Mouse (Mus musculus) heart, postnatal 14 days (tissue): Measurements from ENCODE around the gene Tigd3. TPM values are rescaled to one million over a fixed set of nuclear protein-coding genes. Genes with fewer than 3 reads are reported as not detected.
A peak's percentile ranks its signal among the peaks of the same experiment; 100 is the strongest.
"Not testable (repeated sequence)": the region's sequence is repeated elsewhere in the genome, so short reads cannot be mapped to it uniquely, and the experiment has no call there.

Experiments used
- DNase-seq, 2 experiments: peaks; one replicate each; pipeline ENCODE4 v3.0.0; 2021 to 2022
- intact Hi-C: fragments of 180-260 bp; cut with DNase I; formaldehyde crosslinking; loops from one replicate; pipeline ENCODE4 v1.15.1; 2025
- total RNA-seq, 2 experiments: library from RNA; stranded (reverse); gene quantifications; 2 replicates each; pipeline ENCODE4 v1.2.3; 2021

Gene Tigd3
- total RNA-seq, 2 experiments from 2014 or later, result 0.79 to 0.93 TPM

DNA sequence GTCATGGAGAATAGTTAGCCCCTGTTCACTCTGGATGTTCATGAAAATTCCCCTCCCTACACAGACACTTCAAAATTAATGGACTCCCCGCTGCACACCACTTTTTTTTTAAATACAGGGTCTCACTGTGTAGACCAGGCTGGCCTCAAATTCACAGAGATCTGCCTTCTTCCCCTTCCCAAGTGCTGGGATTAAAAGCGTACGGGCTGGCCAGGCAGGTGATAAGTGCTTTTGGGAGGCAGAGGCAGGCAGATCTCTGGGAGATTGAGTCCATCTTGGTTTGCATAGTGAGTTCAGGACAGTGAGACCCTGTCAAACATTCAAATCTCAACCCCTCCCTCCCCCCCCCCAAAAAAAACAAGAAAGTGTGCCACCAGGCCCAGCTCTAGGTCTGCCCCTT is 29.0 kb upstream of the Tigd3 start:
- intact Hi-C loops, result loop anchor here (5.0 kb wide), 1 partner anchor 94 kb away; the partner anchor contains the start of gene Capn1
- no peak for DNase-seq

DNA sequence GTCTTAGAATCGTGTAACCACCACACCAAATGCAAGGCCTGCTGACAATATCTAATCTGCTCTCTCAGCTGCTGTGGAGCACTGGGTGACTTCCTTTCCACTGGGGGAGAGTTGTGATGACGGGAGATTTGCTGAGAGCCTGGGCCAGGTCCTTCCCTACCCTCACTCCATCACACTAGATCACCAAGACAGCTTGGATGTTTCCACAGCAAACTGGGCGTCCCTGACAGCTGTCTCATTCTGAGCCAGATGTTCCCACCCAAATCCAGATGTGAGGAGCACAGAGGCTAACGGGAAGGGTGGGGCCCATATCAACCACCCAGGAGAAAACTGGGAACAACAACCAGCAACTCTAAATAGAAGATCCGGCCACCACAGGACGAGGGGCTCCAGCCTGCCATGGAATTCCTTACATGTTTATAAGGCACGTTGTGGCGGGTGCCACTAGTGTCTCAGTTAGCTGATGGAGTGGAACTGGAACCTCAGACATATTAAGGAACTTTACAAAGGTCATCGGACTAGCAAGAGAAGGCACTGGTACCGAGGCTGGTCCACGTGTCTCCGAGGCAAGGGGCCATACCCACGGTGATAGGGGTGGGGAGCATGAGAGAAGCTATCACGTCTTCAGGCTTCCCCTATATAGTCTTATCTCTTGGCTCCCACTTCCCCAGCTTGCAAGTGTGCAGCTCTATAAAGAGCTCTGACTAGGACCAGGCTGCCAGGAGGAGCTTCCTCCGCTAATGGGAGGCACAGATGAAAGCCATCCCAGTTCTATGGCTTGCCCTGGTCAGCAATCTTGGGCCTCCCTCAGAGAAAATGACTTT is 28.4 kb upstream of the Tigd3 start:
- intact Hi-C loops, result loop anchor here (5.0 kb wide), 1 partner anchor 95 kb away; the partner anchor contains the start of gene Capn1
- DNase-seq, result peak; percentile 53 to 61

DNA sequence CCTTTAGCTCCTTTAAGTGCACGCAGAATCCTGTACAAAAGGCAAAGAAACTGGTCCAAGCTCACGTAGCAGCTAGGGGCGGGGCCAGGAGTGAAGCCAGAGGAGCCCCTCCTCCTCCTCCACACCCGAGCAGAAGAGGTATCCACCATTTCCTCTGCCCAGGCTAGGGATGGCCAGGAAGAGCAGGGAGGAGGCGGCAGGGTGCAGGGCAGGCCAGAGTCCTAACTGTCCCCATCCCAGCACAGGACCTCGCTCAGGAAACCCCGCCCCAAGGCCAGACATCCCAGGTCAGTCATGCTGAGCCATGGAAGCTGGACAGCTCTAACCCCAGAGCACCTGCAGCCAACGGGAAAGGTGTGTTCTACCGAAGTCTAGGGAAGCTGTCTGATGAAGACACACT is 27.8 kb upstream of the Tigd3 start:
- intact Hi-C loops, result loop anchor here (5.0 kb wide), 1 partner anchor 96 kb away; the partner anchor contains the start of gene Capn1
- peak; percentile 30 to 47 for DNase-seq

DNA sequence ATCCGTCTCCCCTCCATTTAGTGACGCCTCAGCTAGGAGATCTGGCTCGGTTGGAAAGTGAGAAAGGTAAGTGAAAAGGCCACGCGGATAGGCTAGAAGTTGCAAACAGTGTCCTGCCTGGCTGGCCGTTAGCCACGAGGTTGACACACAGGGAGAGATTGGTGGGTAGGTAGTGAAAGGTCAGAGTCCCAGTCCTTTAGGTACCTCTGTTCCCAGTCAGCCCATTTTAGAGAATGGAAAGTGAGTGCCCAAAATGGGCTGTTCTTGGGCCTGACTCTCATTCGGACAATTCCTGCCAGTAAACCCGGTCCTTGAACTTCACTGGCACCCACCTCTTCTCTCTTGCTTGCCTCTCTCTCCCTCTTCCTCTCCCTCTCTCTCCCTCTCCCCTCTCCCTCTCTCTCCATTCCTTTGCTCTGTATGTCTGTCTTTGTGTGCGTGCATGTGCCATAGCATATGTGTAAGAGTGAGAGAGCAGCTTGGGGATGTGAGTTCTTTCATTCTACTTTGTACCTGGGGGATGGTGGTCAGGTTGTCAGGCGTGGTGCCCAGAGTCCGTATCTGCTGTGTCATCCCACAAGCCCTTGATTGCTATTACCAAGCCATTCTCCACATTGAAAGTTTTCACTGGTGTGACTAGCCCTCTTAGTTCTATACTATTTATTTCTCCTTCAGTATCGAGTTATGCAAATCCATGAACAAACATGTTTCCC is 19.2 kb upstream of the Tigd3 start, which contains the start of gene Dpf2:
Gene Dpf2 (minus strand): TSS at position 4 of the 713 bp plus-strand sequence.
- DNase-seq, result no peak

DNA sequence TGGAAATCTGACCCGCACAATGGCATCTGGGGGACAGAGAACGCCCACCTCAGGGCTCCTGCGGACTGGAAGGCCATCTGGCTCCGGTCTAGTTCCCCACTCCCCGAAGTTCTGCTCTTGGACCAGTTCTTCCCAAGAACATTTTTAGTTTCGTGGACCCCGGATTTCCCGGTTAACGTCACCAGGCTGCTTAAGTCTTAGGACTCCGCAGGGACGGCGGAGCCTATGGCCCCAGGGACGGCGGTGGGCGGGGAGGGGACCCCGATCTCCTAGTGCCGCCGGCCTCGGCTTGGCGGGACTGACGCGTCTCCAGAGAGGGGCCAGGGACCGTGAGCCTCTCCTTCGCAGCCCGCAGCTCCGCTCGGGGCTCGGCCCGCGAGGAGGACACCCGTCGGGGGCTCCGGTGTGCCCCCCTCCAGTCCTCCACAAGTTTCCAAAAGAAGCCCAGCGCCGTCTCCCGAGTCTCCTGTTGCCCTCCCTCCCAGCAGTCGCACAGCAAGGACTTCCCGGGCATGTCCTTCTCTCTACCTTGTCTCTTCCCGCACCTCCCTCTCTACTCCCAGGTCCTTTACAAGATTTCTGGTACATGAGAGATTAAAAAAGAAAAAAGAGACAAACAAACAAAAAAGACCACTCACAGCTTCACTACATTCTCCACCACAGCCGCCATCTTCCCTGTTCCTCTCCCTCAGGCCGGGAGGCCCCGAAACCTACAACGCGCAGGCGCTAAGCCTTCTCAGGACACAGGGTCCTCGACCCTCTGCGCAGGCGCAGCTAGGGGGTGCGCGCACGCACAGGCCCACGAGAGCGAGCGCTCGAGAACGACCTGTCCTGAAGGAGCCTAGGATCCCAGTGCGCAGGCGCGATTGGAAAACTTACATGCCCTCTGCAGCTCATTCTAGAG is 18.4 kb upstream of the Tigd3 start:
- DNase-seq, result peak; percentile 99 to 100
- intact Hi-C loops, result no loop called here

More for the DNA sequence above, 19.2 kb upstream of the Tigd3 start, which contains the start of gene Dpf2:
- intact Hi-C loops, result no loop called here

DNA sequence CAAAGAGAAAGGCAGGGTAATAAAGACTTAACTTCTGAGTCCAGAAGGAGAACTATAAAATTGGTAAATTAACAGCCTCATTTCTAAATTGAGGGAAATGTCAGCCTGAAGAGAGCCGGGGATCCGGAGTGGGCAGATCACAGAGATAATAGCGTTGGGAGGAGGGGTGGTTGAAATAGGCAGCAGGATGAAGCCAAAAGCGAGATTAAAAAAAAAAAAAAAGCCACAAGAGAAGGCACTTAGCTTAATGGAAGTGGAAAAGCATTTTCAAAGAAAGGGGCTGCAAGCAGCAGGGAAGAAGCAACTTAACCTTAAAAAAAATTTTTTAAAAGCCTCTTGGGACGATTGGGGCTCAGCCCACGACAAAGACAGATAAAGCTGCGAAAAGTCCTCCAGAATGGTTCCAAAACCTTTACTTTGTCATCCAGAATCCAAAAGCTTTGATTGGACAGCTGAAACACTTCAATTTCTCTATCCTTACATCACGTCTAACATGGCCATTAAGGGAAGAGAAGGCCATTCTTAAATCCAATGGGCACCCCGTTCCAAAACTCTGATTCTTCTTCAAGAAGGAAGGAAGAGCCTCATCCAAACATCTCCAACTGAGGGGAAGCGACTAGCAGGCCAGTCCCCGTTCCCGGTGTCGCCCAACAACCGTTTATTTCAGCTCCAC is 17.6 kb upstream of the Tigd3 start:
- DNase-seq, result no peak

DNA sequence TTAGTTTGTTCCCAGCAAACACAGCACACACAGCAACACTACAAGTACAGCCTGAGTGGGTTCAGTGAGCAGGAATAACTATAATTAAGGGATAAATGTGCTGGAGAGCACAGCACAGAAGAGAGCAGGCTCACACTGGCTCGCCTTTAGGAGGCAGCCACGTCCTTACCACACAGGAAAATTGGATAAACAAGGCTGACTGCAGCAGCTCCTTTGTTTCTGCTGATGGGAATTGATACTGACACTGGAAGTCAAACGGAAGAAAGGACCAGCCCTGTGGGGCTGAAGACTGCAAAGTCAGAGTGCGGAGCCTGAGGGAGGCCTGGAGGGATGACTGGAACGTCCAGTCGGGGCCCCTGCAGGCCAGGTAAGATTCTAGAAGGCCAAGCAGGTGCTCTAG is 16.3 kb upstream of the Tigd3 start:
- DNase-seq, result no peak
- intact Hi-C loops, result loop anchor here (2.0 kb wide), 1 partner anchor 15 kb away; the partner anchor contains the start of gene Tigd3

More for the DNA sequence above, 17.6 kb upstream of the Tigd3 start:
- intact Hi-C loops, result loop anchor here (2.0 kb wide), 1 partner anchor 17 kb away; the partner anchor contains the start of gene Tigd3

DNA sequence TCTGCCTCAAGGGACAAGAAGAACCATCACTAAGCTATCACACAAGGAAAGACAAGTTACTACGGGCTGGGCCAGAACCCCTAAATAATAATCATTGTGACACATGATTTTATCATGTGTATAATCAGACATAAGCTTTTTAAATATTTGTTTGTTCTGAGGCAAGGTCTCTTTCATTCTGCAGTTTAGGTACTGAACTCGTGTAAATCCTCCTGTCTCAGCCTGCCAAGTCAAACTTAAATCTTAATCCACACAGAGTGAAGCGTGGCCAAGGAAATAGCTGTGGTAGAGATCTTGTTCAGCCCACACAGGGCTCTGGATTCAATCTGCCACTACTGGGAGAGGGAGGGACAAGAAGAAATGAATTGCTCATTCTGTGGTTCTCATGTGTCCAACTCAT is 13.3 kb upstream of the Tigd3 start:
- intact Hi-C loops, result no loop called here
- no peak for DNase-seq

DNA sequence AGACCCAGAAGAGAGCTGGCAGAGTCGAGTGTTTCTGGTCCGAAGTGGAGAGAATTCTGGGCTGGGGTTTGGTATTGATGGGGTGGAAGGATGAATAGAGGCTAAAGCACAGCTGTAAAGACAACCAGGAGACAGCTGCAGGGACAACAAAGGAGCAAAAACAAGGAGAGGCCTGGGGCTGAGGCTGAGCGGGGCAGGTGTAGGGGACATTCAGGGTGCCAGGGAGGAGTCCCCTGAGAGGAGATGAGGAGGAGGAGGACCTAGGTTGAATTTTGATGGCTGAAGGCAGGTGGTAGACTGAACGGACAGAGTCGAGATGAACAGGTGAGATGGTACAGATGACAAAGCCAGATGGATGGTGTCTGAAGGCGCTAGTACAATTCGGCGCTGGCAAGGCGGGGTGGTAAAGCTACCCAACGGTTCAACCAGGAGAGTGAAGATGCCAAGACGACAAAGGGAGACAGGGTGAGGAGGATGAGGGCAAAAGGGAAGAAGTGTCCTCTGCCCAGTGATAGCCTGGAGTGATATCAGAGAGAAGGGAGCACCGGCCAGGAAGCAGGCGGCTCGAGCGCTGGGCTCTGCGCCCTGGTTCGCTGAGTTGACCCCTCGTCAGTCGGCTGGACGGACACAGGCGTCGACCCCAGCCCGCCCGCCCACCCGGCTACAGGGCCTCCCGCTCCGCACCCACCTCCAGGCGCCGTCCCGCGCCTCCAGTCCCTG is 507 bp downstream of the Tigd3 start:
- no peak for DNase-seq
- intact Hi-C loops, result loop anchor here (2.0 kb wide), 1 partner anchor 17 kb away; no protein-coding TSS in a partner anchor

DNA sequence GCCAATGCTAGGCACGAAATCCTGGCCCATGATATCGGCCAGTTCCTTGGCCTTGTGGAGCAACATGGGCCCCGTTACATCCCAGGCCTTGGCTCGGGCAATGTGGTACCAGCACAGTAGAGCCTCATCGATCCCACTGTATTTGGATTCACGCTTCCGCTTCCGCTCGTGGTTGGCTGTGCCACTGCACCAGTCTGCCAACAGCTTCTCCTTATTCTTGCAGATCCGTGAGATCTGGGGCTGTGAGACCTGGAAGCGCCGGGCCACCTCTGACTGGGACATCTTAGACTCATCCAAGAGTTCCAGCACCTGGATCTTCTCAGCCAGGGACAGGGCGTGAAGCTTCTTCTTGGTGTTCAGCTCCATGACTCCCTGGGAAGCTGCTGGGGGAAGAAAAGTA is 1.2 kb downstream of the Tigd3 start:
- intact Hi-C loops, result no loop called here
- no peak for DNase-seq

DNA sequence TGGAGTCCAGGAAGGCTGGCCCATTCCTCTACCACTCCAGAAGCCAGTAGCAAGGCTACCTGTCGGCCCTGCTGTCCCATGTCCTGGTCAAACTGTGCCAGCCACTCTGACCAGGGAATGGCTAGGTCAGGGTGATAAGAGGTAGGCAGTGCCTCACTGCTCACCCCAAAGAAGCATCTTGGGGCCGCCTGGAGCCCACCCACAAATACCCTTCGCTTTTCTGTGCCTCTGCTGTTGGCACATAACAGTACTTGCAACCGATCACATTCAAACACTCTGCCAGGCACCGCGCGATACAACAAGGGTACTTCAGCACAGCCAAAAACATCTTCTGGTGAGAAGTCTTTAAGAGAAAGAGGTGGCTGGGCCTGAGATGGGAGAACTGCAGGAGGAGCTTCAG is 1.7 kb downstream of the Tigd3 start:
- intact Hi-C loops, result no loop called here
- DNase-seq, result no peak

DNA sequence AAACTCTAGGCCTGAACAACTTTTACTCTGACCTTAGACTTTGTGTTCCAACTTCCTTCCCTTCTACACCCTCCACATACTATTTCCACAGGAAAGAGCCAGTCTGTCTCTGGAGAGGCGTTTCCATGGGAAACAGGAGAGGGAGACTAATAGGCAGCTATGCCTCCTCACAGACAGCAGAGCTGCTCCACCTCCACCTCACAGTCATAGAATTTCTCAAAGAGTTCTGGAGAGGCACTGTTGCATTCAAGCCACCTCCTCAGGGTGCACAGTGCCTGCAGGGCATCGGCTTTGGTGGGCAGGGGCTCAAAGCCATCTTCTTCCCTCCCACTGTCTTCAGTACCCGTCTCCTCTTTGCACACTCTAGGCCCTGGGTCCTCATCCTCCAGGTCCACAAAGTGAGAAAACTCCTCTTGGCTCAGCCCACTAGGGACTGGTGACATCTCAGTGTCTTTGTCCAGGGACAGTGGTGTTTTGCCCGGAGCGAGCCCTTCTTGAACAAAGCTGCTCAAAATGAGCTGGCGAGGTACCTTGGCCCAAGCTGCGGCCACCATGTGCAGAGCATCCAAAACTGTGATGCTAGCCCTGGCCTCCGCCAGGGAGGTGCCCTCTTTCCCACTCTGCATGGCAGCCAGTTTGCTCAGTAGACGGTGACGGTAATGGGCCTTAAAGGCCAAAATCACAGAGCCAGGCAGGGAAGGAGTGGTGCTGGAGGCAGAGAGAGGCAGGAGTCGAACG is 2.3 kb downstream of the Tigd3 start:
- DNase-seq, result no peak
- intact Hi-C loops, result no loop called here

DNA sequence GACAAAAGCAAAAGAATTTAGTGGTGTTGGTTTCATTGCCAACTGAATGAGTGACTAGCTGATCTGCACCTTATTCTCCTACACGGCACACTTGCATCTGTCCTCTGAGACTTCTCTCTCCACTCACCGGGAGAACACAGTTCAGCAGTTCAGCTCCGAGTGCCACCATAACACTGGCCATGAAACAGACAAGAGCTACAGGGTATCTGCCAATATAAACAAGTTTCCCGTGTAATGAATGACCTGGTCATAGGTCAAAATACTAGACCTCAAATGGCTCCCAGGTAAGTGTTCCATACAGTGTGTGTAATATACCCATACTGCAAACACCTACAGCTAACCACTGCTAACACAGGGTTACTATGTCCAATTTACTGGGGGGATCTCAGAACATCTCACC is 4.7 kb downstream of the Tigd3 start:
- intact Hi-C loops, result loop anchor here (10.0 kb wide), 1 partner anchor 364 kb away; no protein-coding TSS in a partner anchor
- DNase-seq, result no peak

DNA sequence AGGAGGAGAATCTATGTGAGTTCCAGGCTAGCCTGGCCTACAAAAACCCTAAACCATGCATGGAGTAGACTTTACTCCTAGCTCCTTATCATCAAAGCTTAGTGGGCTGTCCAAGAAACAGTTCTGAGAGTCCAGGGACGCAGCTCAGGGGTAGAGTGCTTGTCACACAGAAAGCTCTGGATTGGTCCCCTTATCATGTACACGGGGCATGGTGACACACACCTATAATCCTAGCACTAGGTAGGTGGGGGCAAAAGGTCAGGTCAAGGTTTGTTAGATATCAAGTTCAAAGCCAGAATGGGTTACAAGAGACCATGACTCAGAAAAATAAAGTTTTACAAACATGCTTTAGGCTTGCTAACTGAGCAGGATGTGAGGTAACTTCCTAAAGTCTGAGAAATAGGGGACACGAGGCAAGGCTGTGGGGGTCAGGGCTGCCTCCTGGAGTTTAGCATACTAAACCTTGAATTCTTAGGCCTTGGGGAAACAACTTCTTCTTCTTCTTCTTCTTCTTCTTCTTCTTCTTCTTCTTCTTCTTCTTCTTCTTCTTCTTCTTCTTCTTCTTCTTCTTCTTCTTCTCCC is 6.6 kb downstream of the Tigd3 start:
- intact Hi-C loops, result loop anchor here (10.0 kb wide), 1 partner anchor 363 kb away; no protein-coding TSS in a partner anchor
- no peak for DNase-seq

DNA sequence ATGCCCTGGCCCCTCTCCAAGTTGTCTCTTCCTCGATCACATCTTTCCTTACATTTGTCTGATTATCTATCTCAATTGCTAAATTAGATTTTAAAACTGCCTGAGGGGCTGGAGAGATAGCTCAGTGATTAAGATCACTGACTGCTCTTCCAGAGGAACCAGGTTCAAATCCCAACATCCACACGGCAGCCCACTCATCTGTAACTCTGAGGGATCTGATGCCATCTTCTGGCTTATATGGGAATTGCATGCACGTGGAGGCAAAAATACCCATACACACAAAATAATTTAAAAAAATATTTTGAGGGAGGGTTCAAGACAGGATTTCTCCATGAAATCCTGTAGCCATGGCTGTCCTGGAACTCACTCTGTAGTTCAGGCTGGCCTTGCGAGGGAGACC is 8.1 kb downstream of the Tigd3 start:
- no peak for DNase-seq
- intact Hi-C loops, result loop anchor here (10.0 kb wide), 1 partner anchor 361 kb away; no protein-coding TSS in a partner anchor

DNA sequence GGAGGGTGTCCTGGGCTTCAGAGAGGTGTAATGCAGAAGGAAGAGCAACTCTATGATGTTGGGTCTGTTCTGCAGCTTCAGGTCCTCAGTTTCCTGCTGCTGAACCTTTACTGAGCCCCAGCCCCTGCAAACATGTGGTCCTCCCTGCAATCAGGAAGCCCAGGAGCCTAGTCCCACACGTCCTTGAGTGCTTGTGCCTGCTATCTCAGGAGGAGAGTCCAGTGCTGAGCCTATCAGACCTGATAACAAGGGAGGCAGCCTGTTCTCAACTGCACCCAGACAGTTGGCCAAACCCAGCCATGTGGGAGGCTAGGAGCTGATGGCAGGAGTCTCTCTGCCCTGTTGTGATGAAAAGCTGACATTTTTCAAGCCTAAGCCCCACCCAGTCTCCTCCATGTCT is 10.0 kb downstream of the Tigd3 start:
- intact Hi-C loops, result loop anchor here (10.0 kb wide), 1 partner anchor 359 kb away; no protein-coding TSS in a partner anchor
- no peak for DNase-seq

DNA sequence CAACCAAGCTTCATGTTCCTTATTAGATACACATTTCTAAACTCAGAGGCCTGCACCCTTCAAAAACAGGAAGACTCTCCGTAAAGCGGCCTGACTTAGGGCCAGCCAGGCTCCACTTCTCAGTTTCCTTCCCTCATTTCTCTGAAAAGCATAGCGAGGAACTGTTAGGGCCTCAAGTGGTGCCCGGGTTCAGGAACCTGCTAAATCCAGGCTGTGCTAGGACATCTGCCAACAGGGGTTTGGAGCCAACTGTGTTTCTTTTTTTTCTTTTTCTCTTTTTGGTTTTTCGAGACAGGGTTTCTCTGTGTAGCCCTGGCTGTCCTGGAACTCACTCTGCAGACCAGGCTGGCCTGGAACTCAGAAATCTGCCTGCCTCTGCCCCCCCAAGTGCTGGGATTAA is 11.9 kb downstream of the Tigd3 start:
- DNase-seq, result not testable (repeated sequence)
- intact Hi-C loops, result loop anchor here (10.0 kb wide), 1 partner anchor 357 kb away; no protein-coding TSS in a partner anchor

DNA sequence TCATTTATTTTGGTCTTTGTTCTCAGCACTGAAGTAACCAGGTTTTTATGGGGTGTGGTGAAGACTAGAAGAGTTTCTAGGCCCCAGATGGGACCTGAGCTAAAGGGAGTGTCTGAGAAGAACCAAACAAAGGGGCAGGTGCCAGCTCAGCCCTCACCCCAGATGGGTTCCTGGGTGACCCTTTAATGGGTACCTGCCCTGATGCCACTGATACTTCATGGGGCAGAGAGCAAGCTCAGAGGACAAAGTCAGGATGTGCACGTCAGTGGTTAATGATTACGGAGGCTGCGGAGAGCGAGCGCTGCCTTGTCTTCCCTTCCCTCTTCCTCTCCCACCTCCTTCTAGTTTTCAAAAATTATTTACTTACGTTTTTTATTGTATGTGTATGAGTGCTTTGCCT is 12.8 kb downstream of the Tigd3 start:
- intact Hi-C loops, result loop anchor here (10.0 kb wide), 1 partner anchor 356 kb away; no protein-coding TSS in a partner anchor

More for the DNA sequence above, 12.8 kb downstream of the Tigd3 start:
- DNase-seq, result no peak
